Mouse (Mus musculus) left cerebral cortex, adult 2 months (tissue): ENCODE results near the gene Tnni2. TPM values are rescaled to one million over a fixed set of nuclear protein-coding genes. Genes with fewer than 3 reads are reported as not detected.

Experiments used
- DNase-seq, 2 experiments: peaks; one replicate each; pipeline ENCODE4 v3.0.0; 2021 to 2022; ENCODE audit warnings: low spot score in 2 of 2, mixed read lengths in 1 of 2; ENCODE audit errors: extremely low spot score in 1 of 2
- H3K27ac ChIP-seq: fragments of 200-600 bp; 2 replicates; pipeline ENCODE4 v1.8.1; 2022
- H3K4me3 ChIP-seq: fragments of 200-600 bp; 2 replicates; pipeline ENCODE4 v1.8.1; 2022
- CTCF ChIP-seq: fragments of 200-600 bp; IDR thresholded peaks from 2 replicates; pipeline ENCODE4 v1.8.1; 2022; ENCODE audit warnings: antibody characterized with exemption, mild to moderate bottlenecking, moderate library complexity
- intact Hi-C: fragments of 180-260 bp; cut with DNase I; formaldehyde crosslinking; loops from one replicate; pipeline ENCODE4 v1.15.1; 2025
- total RNA-seq, 2 experiments: library from RNA; stranded (reverse); gene quantifications; 2 replicates each; pipeline ENCODE4 v1.2.3; 2021

Tnni2 gene
- total RNA-seq, 2 experiments from 2014 or later: 0.50 TPM; not detected in 1

DNA sequence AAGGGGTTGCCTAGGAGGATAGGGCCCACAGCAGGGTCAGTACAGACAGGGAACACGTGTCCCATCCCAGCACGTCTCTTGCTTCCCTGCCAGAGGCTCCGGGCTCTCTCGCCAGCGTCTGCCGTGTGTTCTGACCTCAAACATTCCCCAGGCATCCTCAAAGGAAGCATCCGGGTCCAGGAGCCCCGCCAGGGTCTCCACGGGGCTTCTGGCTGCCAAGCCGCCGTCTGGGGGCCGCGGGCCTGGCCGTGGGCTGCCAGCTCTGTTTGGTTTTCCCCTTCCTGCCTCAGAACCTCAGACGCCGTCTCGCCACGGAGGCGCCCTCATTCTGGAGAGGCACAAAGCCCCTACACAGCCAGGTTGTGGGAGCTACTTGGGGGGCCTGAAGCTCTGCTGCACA, 8.0 kb upstream of the Tnni2 start:
- Histone ChIP-seq H3K27ac (no peak overlapping the region), H3K4me3 (no peak overlapping the region)
- TF ChIP-seq CTCF: no peak
- DNase-seq: no peak
- intact Hi-C loops: no loop called here

DNA sequence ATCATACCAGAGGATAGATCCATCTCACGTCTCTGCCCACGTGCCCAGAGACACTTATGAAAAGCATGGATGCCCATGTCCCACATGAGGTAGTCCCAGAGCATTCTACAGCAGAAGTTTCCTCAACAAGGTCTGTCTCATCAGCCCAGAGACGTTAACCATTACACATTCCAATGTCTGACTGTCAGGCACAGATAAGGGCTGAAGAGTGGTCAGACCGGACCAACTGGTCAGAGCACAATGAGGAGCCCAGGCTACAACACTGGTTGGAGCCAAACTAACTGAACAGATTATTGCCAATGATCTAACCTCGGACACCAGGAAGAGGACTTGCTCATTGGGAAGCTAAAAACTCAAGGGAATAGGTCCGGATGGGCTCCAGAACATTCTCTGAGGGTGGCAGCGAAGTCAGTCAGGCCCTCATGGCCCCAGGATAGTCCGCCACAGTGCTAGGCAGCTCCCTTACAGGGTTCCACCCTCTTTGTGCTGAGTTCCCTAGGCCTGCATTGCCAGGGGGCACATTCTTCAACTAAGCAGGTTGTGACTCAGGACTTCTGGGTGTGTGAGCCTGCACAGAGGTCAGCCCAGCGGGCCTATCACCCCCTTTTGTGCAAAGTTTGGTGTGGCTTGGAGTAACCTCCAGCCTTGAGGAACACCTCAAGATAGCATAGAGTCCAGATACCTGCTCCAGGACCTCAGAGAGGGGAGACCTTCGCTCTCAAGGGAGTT, 7.3 kb upstream of the Tnni2 start, which contains the start of gene Syt8:
TSS of gene Syt8 (plus strand) at position 714 of the 729 bp plus-strand sequence.
- Histone ChIP-seq H3K4me3 (no peak within 1 kb of the TSS), H3K27ac (no peak within 1 kb of the TSS)
- TF ChIP-seq CTCF: no peak
- intact Hi-C loops: no loop called here
- DNase-seq: no peak

- peak; percentile 60 to 63 for DNase-seq
- Histone ChIP-seq H3K27ac (no peak overlapping the region), H3K4me3 (no peak overlapping the region)
- intact Hi-C loops: loop anchor here (1.0 to 5.0 kb wide), 2 partner anchors 101 to 118 kb away; no protein-coding TSS in a partner anchor
- peak; percentile 87 for TF ChIP-seq CTCF
These were observed 6.1 kb upstream of the Tnni2 start for GRCm38 (mm10) chr7:142435524-142435923.

- intact Hi-C loops: loop anchor here (5.0 kb wide), 1 partner anchor 120 kb away; no protein-coding TSS in a partner anchor
- TF ChIP-seq CTCF: no peak; the same call in none of the 2 replicates
These were observed 4.3 kb upstream of the Tnni2 start for GRCm38 (mm10) chr7:142437324-142437723.

DNA sequence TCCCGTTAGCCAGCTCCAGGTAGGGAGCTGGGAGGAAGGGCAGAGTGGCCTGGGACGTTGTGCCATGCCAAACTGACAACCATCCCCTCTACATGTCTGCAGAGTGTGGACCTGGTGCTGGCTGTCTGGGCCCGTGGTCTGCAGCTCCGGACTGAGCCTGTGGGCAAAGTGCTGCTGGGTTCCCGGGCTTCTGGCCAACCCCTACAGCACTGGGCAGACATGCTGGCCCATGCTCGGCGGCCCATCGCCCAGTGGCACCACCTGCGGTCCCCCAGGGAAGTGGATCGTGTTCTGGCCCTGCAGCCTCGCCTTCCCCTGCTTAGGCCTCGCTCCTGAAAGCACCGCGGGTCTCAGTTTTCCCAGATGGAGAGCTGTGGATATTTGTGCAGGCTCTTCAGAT, 1.6 kb upstream of the Tnni2 start:
- TF ChIP-seq CTCF: no peak
- Histone ChIP-seq H3K4me3 (no peak overlapping the region), H3K27ac (no peak overlapping the region)
- intact Hi-C loops: loop anchor here (1.0 to 5.0 kb wide), 3 partner anchors 123 to 232 kb away; no protein-coding TSS in a partner anchor
- no peak for DNase-seq

More at GRCm38 (mm10) chr7:142437324-142437723, 4.3 kb upstream of the Tnni2 start:
- H3K27ac ChIP-seq: no peak overlapping the region
- no peak overlapping the region for H3K4me3 ChIP-seq
- no peak for DNase-seq

- intact Hi-C loops: loop anchor here (1.0 kb wide), 2 partner anchors 140 to 232 kb away; no protein-coding TSS in a partner anchor
- H3K4me3 ChIP-seq: no peak overlapping the region
- H3K27ac ChIP-seq: no peak overlapping the region
- peak in 1 of 2 experiments; percentile 24 for DNase-seq
- TF ChIP-seq CTCF: peak; percentile 67
These were observed 922 bp upstream of the Tnni2 start for GRCm38 (mm10) chr7:142440657-142441114.

- no peak for TF ChIP-seq CTCF
- Histone ChIP-seq H3K4me3 (no peak overlapping the region), H3K27ac (no peak overlapping the region)
- intact Hi-C loops: loop anchor here (1.0 kb wide), 1 partner anchor 55 kb away; no protein-coding TSS in a partner anchor
- DNase-seq: no peak
These were observed 686 bp downstream of the Tnni2 start for GRCm38 (mm10) chr7:142442081-142442907.

- H3K4me3 ChIP-seq: no peak overlapping the region
- DNase-seq: no peak
- intact Hi-C loops: loop anchor here (1.0 kb wide), 1 partner anchor 54 kb away; no protein-coding TSS in a partner anchor
- no peak for TF ChIP-seq CTCF
- no peak overlapping the region for H3K27ac ChIP-seq
These were observed 1.4 kb downstream of the Tnni2 start for GRCm38 (mm10) chr7:142442908-142443420.

GRCm38 (mm10) chr7:142443474-142443873, 1.9 kb downstream of the Tnni2 start:
- no peak overlapping the region for H3K4me3 ChIP-seq
- intact Hi-C loops: no loop called here
- TF ChIP-seq CTCF: no peak
- no peak overlapping the region for H3K27ac ChIP-seq
- DNase-seq: no peak

- intact Hi-C loops: no loop called here
- no peak for TF ChIP-seq CTCF
These were observed 2.6 kb downstream of the Tnni2 start for GRCm38 (mm10) chr7:142444171-142444570.

GRCm38 (mm10) chr7:142445324-142445723, 3.7 kb downstream of the Tnni2 start:
- intact Hi-C loops: no loop called here
- TF ChIP-seq CTCF: no peak
- H3K27ac ChIP-seq: no peak overlapping the region
- H3K4me3 ChIP-seq: no peak overlapping the region
- DNase-seq: no peak

More at GRCm38 (mm10) chr7:142444171-142444570, 2.6 kb downstream of the Tnni2 start:
- DNase-seq: no peak
- Histone ChIP-seq H3K4me3 (no peak overlapping the region), H3K27ac (no peak overlapping the region)
